Mouse (Mus musculus) embryo, embryonic 9.5 days (tissue): ENCODE measurements around the gene Rbp1.

ENCODE experiments used
- DNase-seq: peaks from one replicate; pipeline ENCODE4 v3.0.0-alpha.2; 2017; ENCODE audit errors: extremely low spot score

Gene Rbp1

DNA sequence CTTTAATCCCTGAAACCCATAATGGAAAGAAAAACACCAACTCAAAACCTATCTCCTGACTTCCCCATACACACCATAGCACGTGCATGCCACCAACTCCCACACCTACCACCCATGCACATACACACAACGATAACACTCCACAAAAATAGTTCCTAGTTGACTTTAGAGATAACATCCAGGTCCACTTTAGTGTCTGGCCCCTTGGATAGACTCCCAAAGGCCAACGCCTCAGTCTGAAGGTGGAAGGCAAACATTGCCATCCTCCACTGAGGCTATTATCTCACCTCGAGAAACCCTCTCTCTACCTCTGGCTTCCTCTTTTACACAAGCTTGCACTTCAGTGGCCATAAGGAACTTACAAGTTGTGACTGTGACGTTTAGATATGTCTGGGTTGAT lies 69.5 kb downstream of the Rbp1 start:
- DNase-seq = no peak

DNA sequence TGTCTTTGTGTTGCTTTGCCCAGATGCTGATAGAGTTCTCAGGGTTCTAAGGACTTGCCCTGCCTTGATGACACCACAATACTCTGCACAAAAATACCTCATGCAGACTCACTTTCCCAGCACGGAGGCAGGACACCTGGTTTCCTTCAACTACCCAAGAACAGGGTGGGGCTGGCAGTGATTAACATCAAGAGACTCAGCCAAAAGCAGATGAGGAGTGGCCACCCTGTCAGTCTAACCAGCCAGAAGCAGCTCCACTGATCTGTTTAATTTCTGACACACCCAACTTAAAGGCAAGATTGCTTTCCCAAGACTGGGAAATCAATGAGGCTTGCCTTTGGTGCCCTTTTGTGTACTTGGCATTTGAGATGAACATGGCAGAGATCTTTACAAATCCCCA lies 70.1 kb downstream of the Rbp1 start:
- DNase-seq = no peak
